Mouse (Mus musculus): ENCODE results near the gene Cdk9.

Cdk9 gene

DNA sequence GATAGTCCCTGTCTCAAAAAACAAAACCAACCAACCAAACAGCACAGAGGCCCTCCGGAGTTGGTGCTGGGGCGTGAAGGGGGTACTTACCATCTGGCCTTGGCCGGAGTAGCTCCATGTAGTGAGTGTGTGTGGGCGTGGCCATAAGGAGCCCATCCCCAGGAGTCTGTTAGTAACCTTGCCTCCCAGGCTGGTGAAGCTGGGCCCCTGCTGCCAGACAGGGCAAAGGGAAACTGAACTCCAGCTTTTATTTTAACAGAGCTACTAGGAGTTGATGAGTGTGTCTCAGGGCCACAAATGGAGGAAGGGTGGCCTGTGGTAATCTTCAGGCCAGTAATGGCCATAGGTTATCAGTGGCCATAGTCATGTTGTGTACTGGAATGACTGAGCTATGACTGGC, 21.6 kb upstream of the Cdk9 start:
- peak; percentile 41 for DNase-seq (ENCODE audit: low spot score)

DNA sequence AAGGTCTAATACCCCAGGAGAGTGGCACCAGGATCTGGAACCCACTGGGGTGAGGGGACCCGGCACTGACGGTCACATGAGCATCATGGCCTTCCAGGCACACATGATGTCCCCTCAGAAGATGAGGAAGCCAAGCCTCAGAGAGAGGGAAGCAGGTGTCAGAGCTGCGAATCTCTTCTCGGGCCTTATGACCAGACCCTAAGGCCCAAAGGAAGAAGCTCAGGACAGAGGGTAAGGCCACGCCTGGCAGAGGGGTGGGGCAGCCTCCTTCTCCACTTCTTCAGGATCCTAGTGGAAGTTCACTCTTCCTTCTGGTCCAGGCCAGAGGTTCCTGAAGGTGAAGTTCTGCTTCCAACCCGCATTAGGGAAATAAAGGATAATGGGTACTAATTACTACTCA, 19.8 kb upstream of the Cdk9 start:
- DNase-seq (ENCODE audit: low spot score), result no peak

DNA sequence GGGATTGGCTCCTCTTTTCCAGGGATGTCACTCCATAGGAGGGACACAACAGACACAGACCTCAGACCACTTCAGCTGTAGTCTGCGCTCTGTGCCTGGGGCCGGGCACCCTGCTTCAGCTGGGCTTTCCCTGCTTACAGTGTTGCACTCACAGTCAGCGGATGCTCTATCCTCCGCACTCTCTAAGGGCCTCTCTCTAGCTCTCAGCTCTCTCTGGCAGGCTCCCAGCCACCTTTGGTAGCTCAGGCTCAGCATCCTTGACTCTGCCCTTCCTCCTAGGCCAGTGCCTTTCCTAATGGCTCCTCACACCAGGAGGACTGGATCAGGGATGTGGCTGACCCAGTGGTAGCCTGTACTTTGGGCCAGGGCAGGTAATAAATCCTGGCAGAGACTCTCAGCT, 19.0 kb upstream of the Cdk9 start:
- no peak for DNase-seq (ENCODE audit: low spot score)

DNA sequence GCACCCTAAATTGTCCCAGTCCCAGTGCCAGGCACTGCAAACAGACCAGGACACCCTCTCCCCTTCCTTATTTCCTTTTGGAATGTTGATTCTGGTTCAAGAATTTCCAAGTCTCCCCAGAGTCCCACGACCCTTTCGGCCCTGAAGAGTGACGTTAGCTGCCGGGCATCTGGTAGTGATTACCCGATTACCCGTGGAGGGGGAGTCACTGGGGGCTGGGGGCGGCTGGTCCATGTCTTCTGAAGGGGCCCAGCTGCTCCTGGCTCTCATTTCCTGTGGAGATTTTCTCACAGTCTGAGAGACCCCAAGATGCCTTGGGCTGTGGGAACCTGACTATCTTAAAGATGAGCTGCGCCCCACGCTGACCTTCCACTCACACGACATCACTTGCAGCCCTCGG, 18.0 kb upstream of the Cdk9 start:
- DNase-seq (ENCODE audit: low spot score), result peak; percentile 46

DNA sequence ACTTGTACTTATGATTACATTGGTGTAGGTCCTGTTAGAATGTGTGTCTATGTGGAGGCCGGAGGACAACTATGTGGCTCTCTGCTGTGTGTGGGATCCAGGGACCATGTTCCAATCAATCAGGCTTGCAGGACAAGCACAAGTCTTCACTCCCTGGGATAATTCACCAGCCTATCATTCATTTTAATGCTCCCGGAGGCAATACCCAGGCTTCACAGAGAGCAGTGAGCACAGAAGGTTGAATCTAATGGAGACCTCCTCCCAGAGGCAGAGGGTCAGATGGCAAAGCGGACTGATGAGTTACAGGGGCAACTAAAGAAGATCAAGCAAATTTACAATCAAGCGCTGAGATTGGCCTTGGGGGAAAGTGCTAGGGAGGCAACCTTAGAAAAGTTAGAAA, 16.7 kb upstream of the Cdk9 start:
- DNase-seq (ENCODE audit: low spot score), result no peak

DNA sequence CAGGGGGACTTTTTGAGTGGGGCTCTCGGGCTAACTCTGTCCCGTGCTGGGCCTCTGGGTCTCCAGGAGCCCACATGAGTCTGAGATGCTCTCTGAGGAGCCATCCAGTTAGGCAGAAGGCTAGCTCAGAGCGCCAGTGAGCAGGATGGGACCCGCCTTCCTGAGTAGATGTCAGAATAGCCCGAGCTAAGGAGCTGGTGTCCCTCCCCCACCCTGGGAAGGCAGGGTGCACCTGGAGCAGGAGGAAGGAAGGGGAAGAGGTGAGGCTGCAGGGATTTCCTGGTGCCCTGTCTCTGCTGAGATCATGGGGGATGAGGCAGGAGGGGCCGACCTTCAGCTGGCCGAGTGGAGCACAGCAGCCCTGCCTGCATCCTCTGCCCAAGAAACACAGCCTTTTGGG, 15.6 kb upstream of the Cdk9 start:
- DNase-seq (ENCODE audit: low spot score), result peak; percentile 46

DNA sequence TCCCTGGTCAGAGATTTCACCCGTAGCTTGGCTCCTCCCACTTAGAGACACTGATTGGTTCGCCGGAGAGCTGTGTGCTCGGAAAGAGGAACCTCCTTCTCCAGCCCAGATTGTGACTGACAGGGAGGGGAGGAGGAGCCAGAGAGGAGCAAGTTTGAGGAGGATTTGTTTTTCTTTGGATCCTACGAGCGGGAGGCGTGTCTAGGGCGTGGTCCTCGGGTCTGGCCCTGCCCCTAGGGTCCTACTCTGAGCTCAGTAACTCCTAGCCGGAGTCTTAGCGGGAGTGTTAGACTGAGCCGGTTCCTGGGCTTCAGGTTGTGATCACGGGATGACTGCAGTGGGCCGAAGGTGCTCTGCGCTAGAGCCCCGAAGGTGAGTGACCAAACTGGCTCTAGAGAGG, 14.6 kb upstream of the Cdk9 start:
- peak; percentile 94 for DNase-seq (ENCODE audit: low spot score)

DNA sequence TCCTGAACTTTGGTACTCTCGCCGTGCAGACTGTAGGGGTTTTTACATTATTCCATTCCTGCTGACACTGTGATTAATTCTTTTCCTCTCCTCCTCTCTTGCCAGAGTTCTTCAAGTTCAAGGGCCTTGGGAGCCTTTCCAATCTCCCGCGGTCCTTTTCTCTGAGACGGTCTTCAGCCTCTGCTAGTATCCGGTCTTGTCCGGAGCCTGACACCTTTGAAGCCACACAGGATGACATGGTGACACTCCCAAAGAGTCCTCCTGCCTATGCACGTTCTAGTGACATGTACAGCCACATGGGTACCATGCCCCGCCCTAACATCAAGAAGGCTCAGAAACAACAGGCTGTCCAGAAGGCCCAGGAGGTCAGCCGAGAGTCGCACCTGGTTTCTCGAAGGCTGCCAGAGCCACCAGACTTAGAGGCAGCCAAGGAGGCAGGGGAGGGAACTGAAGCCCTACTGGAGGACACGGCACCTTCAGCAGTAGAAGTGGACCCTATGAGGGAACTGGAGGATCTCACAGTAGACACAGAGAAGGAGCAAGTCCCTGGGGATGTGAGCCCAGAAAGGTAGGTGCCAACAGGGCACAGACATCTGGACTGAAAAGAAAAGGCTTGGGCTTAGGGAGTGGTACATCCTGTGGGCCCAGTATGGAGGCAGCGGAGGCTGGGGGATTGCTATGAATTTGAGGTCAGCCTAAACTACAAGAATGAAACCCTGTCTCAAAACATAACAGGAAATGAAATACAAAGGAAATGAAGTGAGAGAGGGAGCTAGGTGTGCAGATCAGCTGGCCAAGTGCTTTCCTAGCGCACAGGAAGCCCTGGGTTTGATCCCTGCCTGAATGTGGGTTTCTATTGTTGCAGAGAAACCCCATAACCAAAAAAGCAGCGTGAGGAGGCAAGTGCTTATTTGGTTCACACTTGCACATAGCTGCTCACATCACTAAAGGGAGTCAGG, 12.2 kb upstream of the Cdk9 start:
- DNase-seq (ENCODE audit: low spot score), result no peak

DNA sequence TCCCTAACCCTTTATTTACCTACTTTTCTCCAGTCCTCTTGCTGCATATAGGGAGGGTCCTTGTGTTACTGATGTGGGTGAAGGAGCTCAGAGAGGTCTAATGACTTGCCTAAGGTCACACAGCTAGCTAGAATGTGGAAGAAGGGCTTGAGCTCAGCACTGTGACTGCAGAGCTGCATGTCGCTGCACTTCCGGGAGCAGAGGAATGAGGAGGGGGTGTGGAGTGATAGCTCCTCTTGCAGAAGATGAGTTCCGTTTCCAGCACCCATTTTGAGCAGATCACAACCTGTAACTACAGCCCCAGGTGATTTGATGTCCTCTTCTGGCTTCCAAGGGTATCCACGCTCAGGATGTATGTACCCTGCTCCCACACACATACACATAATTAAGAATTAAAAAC, 11.3 kb upstream of the Cdk9 start:
- DNase-seq (ENCODE audit: low spot score), result no peak

DNA sequence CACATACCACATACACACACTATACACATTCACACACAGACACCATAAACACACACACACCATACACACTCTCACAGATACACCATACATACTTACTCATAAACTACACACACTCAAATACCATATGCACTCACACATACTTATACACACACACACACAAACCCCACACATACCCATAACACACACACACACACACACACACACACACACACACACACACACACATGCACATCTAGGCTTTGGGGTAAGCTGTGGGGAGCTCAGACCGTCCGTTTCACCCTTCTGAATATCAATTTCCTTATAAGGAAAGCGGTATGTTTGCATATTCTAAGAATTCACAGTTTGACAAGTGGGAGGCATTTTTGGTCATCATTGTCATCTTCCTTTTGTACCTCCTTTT, 9.7 kb upstream of the Cdk9 start:
- no peak for DNase-seq (ENCODE audit: low spot score)

DNA sequence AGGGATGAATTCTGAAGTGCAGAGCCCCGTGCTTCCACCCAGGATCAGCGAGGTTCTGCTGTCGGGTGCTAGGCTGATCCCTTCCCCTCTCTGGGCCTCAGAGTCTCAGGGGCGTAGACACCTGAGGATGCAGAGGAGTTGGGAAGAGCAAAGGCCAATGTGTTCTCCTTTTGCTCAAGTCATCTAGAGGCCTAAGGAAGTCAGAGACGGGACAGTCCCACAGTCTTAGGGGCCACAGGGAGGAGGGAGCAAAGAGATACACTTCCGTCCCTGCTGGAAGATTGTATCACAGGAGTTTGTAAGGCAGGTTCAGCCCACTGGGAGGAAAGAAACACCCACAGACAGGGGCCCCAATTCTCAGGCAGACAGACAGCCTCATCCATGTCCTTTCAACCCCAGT, 9.2 kb upstream of the Cdk9 start:
- DNase-seq (ENCODE audit: low spot score), result no peak

DNA sequence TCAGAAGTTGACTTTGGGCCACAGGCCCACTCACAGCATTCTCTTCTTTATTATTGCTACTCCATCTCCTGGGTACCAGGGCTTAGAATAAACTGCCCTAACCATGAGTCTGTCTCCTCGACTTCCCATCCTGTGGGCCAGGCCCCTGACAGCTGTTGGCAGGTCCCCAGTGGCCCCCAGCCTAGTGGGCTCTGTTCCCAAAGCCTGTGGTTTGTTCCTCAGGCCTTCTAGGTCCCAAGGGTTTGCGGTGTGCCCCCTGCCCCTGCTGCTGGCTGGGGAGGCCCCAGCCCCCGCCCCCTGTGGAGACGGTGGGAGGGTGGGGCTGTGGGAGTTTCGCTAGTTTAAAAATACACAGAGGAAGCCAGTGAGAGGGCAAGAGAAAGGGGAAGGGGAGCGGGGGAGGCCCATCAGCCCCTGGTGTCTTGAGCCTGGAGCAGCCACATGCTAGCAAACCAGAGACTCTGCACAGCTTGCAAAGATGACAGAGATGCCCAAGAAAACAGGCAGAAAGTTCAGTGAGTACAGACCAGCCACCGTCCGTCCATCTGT, 7.9 kb upstream of the Cdk9 start, which contains the start of gene Sh2d3c:
TSS of gene Sh2d3c (plus strand) at position 375 of the 549 bp plus-strand sequence.
- DNase-seq (ENCODE audit: low spot score), result no peak

DNA sequence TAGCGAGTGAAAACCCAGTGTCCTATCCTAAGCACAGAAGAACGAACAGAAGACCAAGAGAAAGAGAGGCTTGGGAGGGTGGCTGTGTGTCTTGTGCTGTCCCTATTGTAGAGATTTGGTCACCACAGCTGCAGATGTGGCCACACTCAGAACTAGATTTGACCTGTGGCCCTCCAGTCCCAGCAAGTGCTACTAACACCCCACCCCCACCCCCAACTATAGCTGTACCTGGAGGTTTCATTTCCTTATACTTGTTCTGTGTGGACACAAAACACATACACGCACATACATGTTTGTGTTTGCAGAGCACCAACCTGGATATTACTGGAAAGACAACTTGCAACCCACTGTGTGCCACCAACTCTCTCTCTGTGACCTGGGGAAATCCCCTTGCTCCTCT, 7.2 kb upstream of the Cdk9 start:
- DNase-seq (ENCODE audit: low spot score), result no peak

DNA sequence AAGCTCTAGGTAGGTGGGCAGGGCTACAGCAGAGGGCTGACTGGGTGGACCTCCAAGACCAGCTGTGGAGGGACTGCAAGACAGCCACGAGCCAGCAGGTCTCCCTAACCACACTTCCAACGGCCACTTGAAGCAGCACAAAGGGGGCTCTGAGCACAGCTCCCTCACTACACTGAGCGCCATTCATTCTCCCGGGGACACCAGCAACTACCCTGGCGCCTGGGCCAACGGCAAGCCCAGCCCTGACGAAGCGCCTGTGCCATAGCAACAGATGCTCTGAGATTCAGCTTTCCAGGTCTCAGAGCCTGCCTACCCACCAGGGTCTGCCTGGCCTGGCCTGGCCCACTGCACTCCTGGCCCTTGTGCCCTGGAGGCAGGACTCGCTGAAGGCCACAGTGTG, 5.9 kb upstream of the Cdk9 start:
- no peak for DNase-seq (ENCODE audit: low spot score)

DNA sequence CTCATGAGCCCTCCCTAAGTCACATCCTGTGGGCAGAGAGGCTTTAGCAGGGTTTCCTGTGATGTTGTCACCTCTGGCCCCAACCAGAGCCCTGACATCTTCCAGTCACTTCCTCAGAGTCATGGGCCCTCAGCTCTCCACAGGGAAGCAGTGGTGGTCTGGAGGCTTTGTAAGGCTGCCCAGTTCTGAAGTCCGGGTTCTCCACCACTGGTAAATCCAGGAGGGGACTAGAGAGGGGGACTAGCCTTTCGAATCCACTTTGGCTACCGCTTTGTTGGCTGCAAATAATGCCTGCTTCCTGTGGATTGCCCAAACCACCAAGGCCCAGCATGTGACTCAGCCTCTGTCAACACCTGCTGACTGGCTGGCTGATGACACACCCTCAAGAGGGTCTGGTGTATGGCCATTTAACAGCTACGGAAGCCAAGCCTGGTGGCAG, 2.1 kb upstream of the Cdk9 start:
- DNase-seq (ENCODE audit: low spot score), result no peak

DNA sequence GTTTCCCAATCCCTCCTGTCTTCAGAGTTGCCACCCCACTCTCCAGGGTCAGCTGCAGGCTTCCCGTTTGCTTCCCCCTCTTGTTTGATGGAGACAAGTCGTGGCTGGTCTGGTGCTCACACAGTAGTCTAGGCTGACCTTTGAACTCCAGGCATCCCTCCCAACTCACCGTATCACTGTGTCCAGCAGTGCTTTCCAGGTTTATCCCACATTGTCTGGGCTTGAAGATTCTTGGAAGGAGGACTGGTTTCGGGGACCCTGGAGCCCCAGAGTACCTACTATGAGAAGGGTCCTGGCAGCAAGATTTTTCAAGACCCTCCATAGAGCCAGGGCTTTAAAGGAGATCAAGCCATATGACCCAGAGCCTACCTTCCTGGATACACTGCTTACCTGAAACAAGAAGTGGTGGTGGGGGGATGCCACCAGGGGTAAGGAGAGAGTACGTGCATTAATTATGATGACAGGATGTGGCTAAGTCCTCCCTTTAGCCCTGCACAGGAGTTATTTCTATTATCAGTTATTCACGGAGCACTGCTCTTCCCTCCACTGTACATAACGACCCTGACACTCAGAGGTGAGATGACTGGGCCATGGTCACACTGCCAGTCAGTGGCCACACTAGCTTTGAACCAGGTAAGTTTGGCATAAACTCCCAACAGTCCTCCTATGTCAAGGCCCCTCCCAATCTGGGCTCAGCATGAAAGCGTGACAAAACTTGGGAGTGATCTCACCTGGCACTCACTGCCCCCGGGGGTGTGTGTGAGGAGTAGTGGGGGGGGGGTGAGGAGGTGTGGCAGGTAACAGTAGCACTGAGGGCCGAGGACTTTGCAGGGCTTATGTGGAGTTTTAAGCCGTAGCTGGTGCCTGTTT, 1.5 kb upstream of the Cdk9 start:
- DNase-seq (ENCODE audit: low spot score), result no peak

DNA sequence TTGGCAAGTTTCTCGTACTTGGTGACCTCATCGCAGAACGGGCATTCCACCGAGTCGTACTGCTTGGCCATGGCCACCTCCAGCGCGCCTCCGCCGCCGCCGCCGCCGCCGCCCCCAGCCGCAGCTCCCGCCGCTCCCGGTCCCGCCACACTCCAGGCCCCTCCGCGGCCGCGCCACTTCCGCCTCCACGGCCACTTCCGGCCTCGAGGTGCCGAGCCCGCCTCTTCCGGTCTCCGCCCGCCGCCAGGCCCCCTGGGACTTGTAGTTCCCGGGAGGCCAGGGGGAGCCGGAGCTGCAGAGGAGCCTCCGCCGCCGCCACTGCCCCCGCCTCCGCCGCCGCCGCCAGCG, 316 bp downstream of the Cdk9 start:
- peak; percentile 97 for DNase-seq (ENCODE audit: low spot score)

DNA sequence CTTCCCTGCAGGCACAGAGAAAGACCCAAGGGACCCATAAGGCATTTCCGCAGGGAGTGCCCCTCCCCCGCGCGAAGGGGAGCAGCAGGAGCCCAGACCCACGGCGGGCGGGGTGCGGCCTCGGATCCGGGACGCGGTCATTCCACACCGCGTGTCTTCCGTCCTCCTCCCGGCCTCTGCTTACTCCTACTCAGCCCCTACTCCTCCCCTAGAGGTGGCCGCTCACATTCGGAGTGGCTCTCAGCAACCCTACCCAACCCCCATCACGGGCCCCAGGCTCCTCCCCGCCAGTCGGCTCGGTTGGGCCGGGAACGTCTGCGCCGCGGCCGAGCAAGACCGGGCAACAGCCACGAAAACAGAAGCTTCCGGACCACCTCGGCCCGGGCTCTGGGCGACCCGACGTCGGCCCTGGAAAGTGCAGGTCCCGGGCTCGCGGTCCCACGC, 746 bp downstream of the Cdk9 start:
- peak; percentile 85 for DNase-seq (ENCODE audit: low spot score)

DNA sequence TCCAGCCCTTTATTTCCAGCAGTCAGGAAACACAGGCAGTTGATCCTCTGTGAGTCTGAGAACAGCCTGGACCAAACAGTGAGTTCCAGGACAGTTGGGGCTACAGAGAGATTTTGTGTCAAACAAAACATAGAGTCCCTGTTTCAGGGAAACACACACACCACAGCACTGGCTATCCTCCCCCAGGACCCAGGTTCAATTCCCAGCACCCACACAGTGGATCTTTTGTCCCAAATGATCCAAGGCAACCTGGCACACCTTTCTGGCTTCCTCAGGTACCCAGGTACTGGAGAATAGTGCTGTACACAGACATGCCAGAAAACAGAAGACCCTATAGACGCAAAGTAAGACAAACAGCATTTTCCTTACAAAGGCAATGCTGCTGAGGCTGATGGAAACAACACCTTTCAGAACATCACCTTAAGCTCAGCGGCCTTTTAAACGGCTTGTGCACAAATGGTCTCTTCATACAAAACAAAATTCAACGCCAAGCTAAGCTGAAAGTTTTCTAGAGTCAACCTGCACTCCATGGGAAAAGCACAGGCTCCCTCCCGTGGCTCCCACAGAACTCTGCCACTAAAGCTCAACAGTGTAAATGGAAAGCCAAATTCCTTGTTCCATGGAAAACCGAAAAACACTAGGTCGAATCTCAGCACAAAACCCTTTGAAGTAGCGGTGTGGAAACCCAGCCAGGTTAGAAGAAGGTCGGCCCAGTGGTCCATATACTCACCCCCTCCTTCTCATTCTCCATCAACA, 1.4 kb downstream of the Cdk9 start:
- DNase-seq (ENCODE audit: low spot score), result no peak

DNA sequence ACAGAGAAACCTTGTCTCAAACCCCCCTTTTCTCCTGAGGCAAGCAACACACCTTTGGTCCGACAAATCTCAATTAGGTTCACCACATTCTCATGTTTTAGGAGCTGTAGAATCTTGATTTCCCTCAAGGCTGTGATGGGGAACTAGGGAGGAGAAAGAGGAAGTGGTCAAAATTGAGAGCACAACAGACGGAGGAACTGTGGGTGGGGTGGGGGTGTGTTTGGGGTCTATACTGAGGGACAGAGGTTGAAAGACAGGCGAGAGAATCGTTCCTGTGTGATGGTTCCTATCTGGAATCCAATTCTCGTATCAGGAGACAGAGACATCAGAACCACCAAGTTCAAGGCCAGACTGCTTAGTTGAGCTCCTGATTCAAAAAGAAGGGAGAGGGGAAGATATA, 2.5 kb downstream of the Cdk9 start:
- no peak for DNase-seq (ENCODE audit: low spot score)

DNA sequence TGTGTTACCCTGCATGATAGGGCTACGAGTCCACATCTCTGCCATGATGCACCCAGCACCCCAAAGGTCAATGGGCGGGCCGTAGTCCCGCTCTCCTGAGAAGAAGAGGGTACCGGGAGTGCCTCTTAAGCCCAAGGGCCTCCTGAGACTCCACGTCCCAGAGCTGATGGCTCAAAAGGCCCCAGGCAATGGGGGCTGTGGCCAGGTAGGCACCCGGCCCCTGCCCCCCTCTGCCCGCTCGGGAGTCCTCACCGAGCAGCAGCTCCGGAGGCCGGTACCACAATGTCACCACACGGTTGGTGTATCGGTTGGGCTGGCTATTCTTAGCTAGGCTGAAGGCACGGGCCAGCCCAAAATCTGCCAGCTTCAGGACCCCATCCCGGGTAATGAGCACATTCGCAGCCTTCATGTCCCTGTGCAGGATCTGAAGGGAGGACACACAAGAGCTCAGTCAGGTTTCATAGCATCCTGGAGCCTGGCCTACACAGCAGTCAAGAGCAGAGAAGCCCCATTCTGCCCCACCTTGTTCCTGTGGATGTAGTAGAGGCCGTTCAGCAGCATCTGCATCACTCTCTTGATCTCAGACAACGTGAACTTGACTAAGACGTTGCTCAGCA, 3.2 kb downstream of the Cdk9 start:
- no peak for DNase-seq (ENCODE audit: low spot score)

DNA sequence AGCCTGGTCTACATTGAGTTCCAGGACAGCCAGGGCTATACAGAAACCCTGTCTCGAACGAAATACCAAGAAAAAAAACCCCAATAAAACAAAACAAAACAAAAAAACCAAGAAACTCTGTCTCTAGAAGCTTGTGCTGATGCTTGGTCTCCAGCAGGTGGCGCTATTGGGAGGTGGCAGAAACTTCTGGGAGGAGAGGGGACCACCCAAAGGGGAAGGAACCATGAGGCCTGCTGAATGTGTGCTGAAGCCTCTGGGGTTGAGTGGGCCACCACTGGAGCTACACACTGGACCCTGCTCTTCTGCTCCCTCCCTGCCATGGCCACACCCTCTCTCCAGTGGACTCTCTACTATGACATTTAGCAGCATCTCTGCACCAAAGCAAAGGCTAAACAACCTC, 4.2 kb downstream of the Cdk9 start:
- DNase-seq (ENCODE audit: low spot score), result peak; percentile 89
